Mouse (Mus musculus) heart, embryonic 10.5 days (tissue): ENCODE data around the gene Lsm2. TPM values are rescaled to one million over a fixed set of nuclear protein-coding genes. Genes with fewer than 3 reads are reported as not detected.

Experiments
- DNase-seq: peaks from one replicate; pipeline ENCODE4 v3.0.0-alpha.2; 2017; ENCODE audit warnings: low spot score
- H3K27ac ChIP-seq: fragments of 300-500 bp; sonication (generic); 2 replicates; pipeline ENCODE4 v1.5.1; 2016; ENCODE audit warnings: mild to moderate bottlenecking
- H3K27me3 ChIP-seq: fragments of 300-500 bp; sonication (generic); 2 replicates; pipeline ENCODE4 v1.6.1; 2016; ENCODE audit warnings: mild to moderate bottlenecking; ENCODE audit not compliant: poor library complexity, insufficient read depth, severe bottlenecking
- H3K36me3 ChIP-seq: fragments of 300-500 bp; sonication (generic); 2 replicates; pipeline ENCODE4 v1.6.1; 2016; ENCODE audit warnings: mild to moderate bottlenecking, moderate library complexity
- H3K4me1 ChIP-seq: fragments of 300-500 bp; sonication (generic); 2 replicates; pipeline ENCODE4 v1.6.1; 2016; ENCODE audit warnings: mild to moderate bottlenecking
- H3K4me3 ChIP-seq: fragments of 300-500 bp; sonication (generic); 2 replicates; pipeline ENCODE4 v1.5.1; 2016; ENCODE audit warnings: mild to moderate bottlenecking, moderate library complexity
- H3K9me3 ChIP-seq: fragments of 300-500 bp; sonication (generic); 2 replicates; pipeline ENCODE4 v1.6.1; 2016; ENCODE audit warnings: mild to moderate bottlenecking, moderate library complexity
- WGBS: fragments of 180-500 bp; shearing (Covaris S2); methylation state at CpG from one replicate; pipeline ENCODE4 v1.1.7; 2016; 5-methylcytosine and 5-hydroxymethylcytosine counted together
- polyA plus RNA-seq: library from polyadenylated mRNA; unstranded; fragments of >200 nt; fragmentation: Nextera tagmentation; extraction: Ambion mirVana; gene quantifications from 2 replicates; pipeline ENCODE4 v1.2.1, GENCODE M21; 2016

Lsm2 gene
- polyA plus RNA-seq, 1 experiment from 2014 or later = 247 TPM

DNA sequence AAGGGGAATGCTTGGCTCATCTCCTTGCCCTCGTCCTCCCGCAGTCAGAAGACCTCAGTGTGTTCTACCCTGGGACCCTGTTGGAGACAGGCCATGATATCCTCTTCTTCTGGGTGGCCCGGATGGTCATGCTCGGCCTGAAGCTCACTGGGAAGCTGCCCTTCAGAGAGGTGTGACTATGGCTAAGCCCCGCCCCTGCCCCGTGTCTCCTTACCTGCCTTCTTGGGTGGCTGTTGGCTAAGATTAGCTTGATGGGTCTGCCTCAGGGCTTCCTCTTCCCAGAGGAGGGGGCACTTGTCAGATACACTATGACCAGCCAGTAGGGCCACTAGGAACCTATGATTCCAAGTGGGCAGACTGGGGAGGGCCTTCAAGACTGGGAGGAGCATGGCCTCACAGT is 31.6 kb downstream of the Lsm2 start:
- H3K4me1 ChIP-seq = peaks cover 15% of the 10 kb centered on the region
- peaks cover 91% of the 10 kb centered on the region for H3K36me3 ChIP-seq
- H3K27me3 ChIP-seq = no peaks in the 10 kb centered on the region
- no peak overlapping the region for H3K27ac ChIP-seq
- DNase-seq = no peak
- 82% methylated on average over 6 of the region's 6 CpGs for WGBS
- no peaks in the 10 kb centered on the region for H3K9me3 ChIP-seq
- no peak overlapping the region for H3K4me3 ChIP-seq

GRCm38 (mm10) chr17:35015296-35015695 is 33.6 kb downstream of the Lsm2 start:
- Histone ChIP-seq H3K4me1 (peaks cover 15% of the 10 kb centered on the region), H3K27ac (no peak overlapping the region; the same call in 1 of the 2 replicates), H3K27me3 (0 out of 2 replicates have a peak, but pooled peaks cover 2% of the 10 kb centered on the region), H3K9me3 (no peaks in the 10 kb centered on the region), H3K36me3 (peaks cover 71% of the 10 kb centered on the region), H3K4me3 (0 out of 2 replicates have a peak overlapping the region, but pooled peaks have one; percentile 6)
- DNase-seq = no peak
- 92% methylated on average over 16 of the region's 16 CpGs for WGBS

DNA sequence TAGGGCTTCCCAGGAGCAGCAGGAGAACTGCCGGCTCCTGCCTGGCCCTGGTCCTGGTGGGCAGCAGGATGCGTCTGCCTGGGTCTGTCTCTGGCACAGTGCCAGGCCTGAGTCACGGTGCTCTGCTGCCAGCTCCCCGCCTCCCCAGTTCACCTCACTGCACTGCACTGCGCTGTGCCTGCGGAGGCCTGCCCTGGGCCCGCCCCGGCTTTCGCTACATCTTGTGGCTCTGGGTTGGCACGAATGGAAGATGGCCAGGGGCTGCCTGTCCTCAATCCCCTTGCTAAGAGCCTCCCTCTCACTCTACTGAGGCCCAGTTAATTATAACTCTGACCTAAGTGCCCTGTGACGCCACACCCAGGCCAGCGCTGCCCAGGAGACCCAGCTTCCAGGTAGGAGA is 34.7 kb downstream of the Lsm2 start, which contains the start of gene Vwa7:
TSS of gene Vwa7 (plus strand) at position 204 of the 400 bp plus-strand sequence.
- Histone ChIP-seq H3K36me3 (peaks cover 60% of the 10 kb centered on the region), H3K27ac (peak within 1 kb of the TSS; percentile 7; the same call in 1 of the 2 replicates), H3K9me3 (no peaks in the 10 kb centered on the region), H3K4me3 (0 out of 2 replicates have a peak within 1 kb of the TSS, but pooled peaks have one; percentile 6), H3K27me3 (0 out of 2 replicates have a peak, but pooled peaks cover 6% of the 10 kb centered on the region), H3K4me1 (peaks cover 20% of the 10 kb centered on the region)
- WGBS = 73% methylated on average over 12 of the region's 12 CpGs
- DNase-seq = no peak

- no peak for DNase-seq
- H3K4me1 ChIP-seq = peaks cover 26% of the 10 kb centered on the region
- H3K27me3 ChIP-seq = 0 out of 2 replicates have a peak, but pooled peaks cover 6% of the 10 kb centered on the region
- H3K27ac ChIP-seq = 0 out of 2 replicates have a peak overlapping the region, but pooled peaks have one; percentile 7
- 80% methylated on average over 10 of the region's 10 CpGs for WGBS
- no peaks in the 10 kb centered on the region for H3K9me3 ChIP-seq
- H3K4me3 ChIP-seq = no peak overlapping the region
- peaks cover 53% of the 10 kb centered on the region for H3K36me3 ChIP-seq
Measured at GRCm38 (mm10) chr17:35016791-35017705, 35.4 kb downstream of the Lsm2 start.

DNA sequence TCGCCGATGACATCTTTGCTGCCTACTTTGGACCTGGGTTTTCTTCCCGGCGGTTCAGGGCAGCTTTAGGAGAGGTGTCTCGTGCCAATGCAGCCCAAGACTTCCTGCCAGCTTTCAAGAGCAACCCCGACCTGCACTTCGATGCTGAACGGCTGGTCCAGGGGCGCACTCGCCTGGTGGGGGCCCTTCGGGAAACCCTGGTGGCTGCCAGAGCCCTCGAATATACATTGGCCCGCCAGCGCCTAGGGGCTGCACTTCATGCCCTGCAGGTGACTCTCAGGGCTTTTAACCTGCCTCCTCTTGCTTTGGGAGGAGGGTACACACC is 36.0 kb downstream of the Lsm2 start:
- no peak overlapping the region for H3K27ac ChIP-seq
- peaks cover 31% of the 10 kb centered on the region for H3K4me1 ChIP-seq
- H3K9me3 ChIP-seq = no peaks in the 10 kb centered on the region
- H3K4me3 ChIP-seq = no peak overlapping the region
- no peak for DNase-seq
- 0 out of 2 replicates have a peak, but pooled peaks cover 6% of the 10 kb centered on the region for H3K27me3 ChIP-seq
- peaks cover 47% of the 10 kb centered on the region for H3K36me3 ChIP-seq
- 67% methylated on average over 14 of the region's 14 CpGs for WGBS

GRCm38 (mm10) chr17:35018171-35018570 is 36.5 kb downstream of the Lsm2 start:
- 0 out of 2 replicates have a peak, but pooled peaks cover 6% of the 10 kb centered on the region for H3K27me3 ChIP-seq
- 76% methylated on average over 3 of the region's 3 CpGs for WGBS
- peaks cover 33% of the 10 kb centered on the region for H3K4me1 ChIP-seq
- H3K4me3 ChIP-seq = no peak overlapping the region
- H3K36me3 ChIP-seq = peaks cover 42% of the 10 kb centered on the region
- H3K27ac ChIP-seq = no peak overlapping the region
- DNase-seq = no peak
- no peaks in the 10 kb centered on the region for H3K9me3 ChIP-seq

- Histone ChIP-seq H3K27me3 (0 out of 2 replicates have a peak, but pooled peaks cover 6% of the 10 kb centered on the region), H3K4me3 (no peak overlapping the region), H3K36me3 (peaks cover 25% of the 10 kb centered on the region), H3K4me1 (peaks cover 50% of the 10 kb centered on the region), H3K9me3 (no peaks in the 10 kb centered on the region), H3K27ac (no peak overlapping the region)
- no peak for DNase-seq
- 77% methylated on average over 11 of the region's 11 CpGs for WGBS
Measured at GRCm38 (mm10) chr17:35019894-35020293, 38.2 kb downstream of the Lsm2 start.

GRCm38 (mm10) chr17:35020551-35020950 is 38.9 kb downstream of the Lsm2 start:
- Histone ChIP-seq H3K4me3 (no peak overlapping the region), H3K9me3 (no peaks in the 10 kb centered on the region), H3K36me3 (peaks cover 18% of the 10 kb centered on the region), H3K4me1 (peaks cover 49% of the 10 kb centered on the region), H3K27me3 (0 out of 2 replicates have a peak, but pooled peaks cover 6% of the 10 kb centered on the region), H3K27ac (no peak overlapping the region; the same call in 1 of the 2 replicates)
- DNase-seq = no peak
- WGBS = 85% methylated on average over 8 of the region's 8 CpGs

GRCm38 (mm10) chr17:35021163-35021808 is 39.6 kb downstream of the Lsm2 start:
- peak overlapping the region; percentile 42 for H3K4me3 ChIP-seq
- 4% methylated on average over 17 of the region's 17 CpGs for whole genome bisulfite sequencing
- peaks cover 50% of the 10 kb centered on the region for H3K4me1 ChIP-seq
- H3K36me3 ChIP-seq = peaks cover 11% of the 10 kb centered on the region
- H3K27me3 ChIP-seq = 0 out of 2 replicates have a peak, but pooled peaks cover 6% of the 10 kb centered on the region
- DNase-seq = peak; percentile 92
- H3K27ac ChIP-seq = peak overlapping the region; percentile 81
- no peaks in the 10 kb centered on the region for H3K9me3 ChIP-seq

GRCm38 (mm10) chr17:35021842-35022477 is 40.3 kb downstream of the Lsm2 start:
- Histone ChIP-seq H3K27ac (peak overlapping the region; percentile 81), H3K27me3 (0 out of 2 replicates have a peak, but pooled peaks cover 6% of the 10 kb centered on the region), H3K4me3 (0 out of 2 replicates have a peak overlapping the region, but pooled peaks have one; percentile 25), H3K9me3 (no peaks in the 10 kb centered on the region), H3K36me3 (peaks cover 4% of the 10 kb centered on the region), H3K4me1 (peaks cover 49% of the 10 kb centered on the region)
- WGBS = 10% methylated on average over 6 of the region's 6 CpGs
- DNase-seq = peak; percentile 90

GRCm38 (mm10) chr17:35022541-35023060 is 40.9 kb downstream of the Lsm2 start:
- Histone ChIP-seq H3K4me3 (no peak overlapping the region), H3K4me1 (peaks cover 55% of the 10 kb centered on the region), H3K9me3 (no peaks in the 10 kb centered on the region), H3K27ac (peak overlapping the region; percentile 81), H3K27me3 (0 out of 2 replicates have a peak, but pooled peaks cover 6% of the 10 kb centered on the region), H3K36me3 (no peaks in the 10 kb centered on the region)
- WGBS = 87% methylated on average over 8 of the region's 8 CpGs
- DNase-seq = no peak

GRCm38 (mm10) chr17:35023221-35023620 is 41.6 kb downstream of the Lsm2 start:
- no peaks in the 10 kb centered on the region for H3K36me3 ChIP-seq
- H3K27ac ChIP-seq = peak overlapping the region; percentile 77
- 87% methylated on average over 5 of the region's 5 CpGs for WGBS
- H3K4me3 ChIP-seq = no peak overlapping the region
- H3K27me3 ChIP-seq = 0 out of 2 replicates have a peak, but pooled peaks cover 6% of the 10 kb centered on the region
- DNase-seq = no peak
- peaks cover 57% of the 10 kb centered on the region for H3K4me1 ChIP-seq
- no peaks in the 10 kb centered on the region for H3K9me3 ChIP-seq
